Mouse (Mus musculus) cortical plate, adult 2 months (tissue): ENCODE measurements around the gene Ippk.

ENCODE experiments used
- CTCF ChIP-seq: fragments of 200-500 bp; IDR thresholded peaks from 2 replicates; pipeline ENCODE4 v1.5.1; 2011; ENCODE audit warnings: mild to moderate bottlenecking, control low read depth, low read length; ENCODE audit not compliant: insufficient read depth; ENCODE audit errors: extremely low read depth
- POLR2A ChIP-seq: fragments of 200-500 bp; IDR thresholded peaks from 2 replicates; pipeline ENCODE4 v1.6.1; 2011; ENCODE audit warnings: mild to moderate bottlenecking, low read length, control low read depth; ENCODE audit not compliant: insufficient read depth; ENCODE audit errors: extremely low read depth

- TF ChIP-seq CTCF (no peak), POLR2A (no peak)
Observed at GRCm38 (mm10) chr13:49435745-49436144, 14.7 kb downstream of the Ippk start.
